Mouse (Mus musculus) midbrain, postnatal 0 days (tissue): ENCODE measurements at regions not wholly inside any gene's neighbourhood (a gene's known extent, or its start where the extent isn't known, plus 50 kb on each side); places are given as distances from the start of the nearest gene placed in this dataset.
A peak's percentile ranks its signal among the peaks of the same experiment; 100 is the strongest.

Experiments used
- ATAC-seq: fragments of 200-750 bp; cut with Nextera tagmentation; 2 replicates; pipeline ENCODE4 v1.8.0; 2017; ENCODE audit warnings: moderate number of reproducible peaks, mild to moderate bottlenecking, moderate TSS enrichment, moderate library complexity; ENCODE audit not compliant: low FRiP score
- DNase-seq: peaks from one replicate; pipeline ENCODE4 v3.0.0-alpha.2; 2015; ENCODE audit warnings: low spot score
- H3K27ac ChIP-seq: fragments of 300-500 bp; sonication (generic); 2 replicates; pipeline ENCODE4 v1.5.1; 2014; ENCODE audit warnings: low read depth, mild to moderate bottlenecking, low read length, mixed read lengths
- H3K27me3 ChIP-seq: fragments of 300-500 bp; sonication (generic); 2 replicates; pipeline ENCODE4 v1.6.1; 2014; ENCODE audit warnings: low read length, control low read depth, mixed read lengths; ENCODE audit not compliant: insufficient read depth
- H3K36me3 ChIP-seq: fragments of 300-500 bp; sonication (generic); 2 replicates; pipeline ENCODE4 v1.6.1; 2014; ENCODE audit warnings: low read length, control low read depth, mixed read lengths; ENCODE audit not compliant: insufficient read depth
- H3K4me1 ChIP-seq: fragments of 300-500 bp; sonication (generic); 2 replicates; pipeline ENCODE4 v1.6.1; 2014; ENCODE audit warnings: mild to moderate bottlenecking, control low read depth, antibody characterized with exemption, low read length, mixed read lengths; ENCODE audit not compliant: insufficient read depth
- H3K4me2 ChIP-seq: fragments of 300-500 bp; sonication (generic); 2 replicates; pipeline ENCODE4 v1.6.1; 2014; ENCODE audit warnings: low read depth, mild to moderate bottlenecking, low read length, mixed read lengths; ENCODE audit not compliant: poor library complexity, severe bottlenecking
- H3K4me3 ChIP-seq: fragments of 300-500 bp; sonication (generic); 2 replicates; pipeline ENCODE4 v1.5.1; 2014; ENCODE audit warnings: low read depth, mild to moderate bottlenecking, low read length, moderate library complexity
- H3K9ac ChIP-seq: fragments of 300-500 bp; sonication (generic); replicated peaks from 2 replicates; pipeline ENCODE4 v1.6.1; 2014; ENCODE audit warnings: mild to moderate bottlenecking, low read length, moderate library complexity, mixed read lengths; ENCODE audit not compliant: poor library complexity, severe bottlenecking
- H3K9me3 ChIP-seq: fragments of 300-500 bp; sonication (generic); 2 replicates; pipeline ENCODE4 v1.6.1; 2016; ENCODE audit warnings: low read length, control low read depth
- CTCF ChIP-seq: IDR thresholded peaks from 2 replicates; pipeline ENCODE4 v1.5.1; 2016; ENCODE audit warnings: antibody characterized with exemption, mild to moderate bottlenecking
- WGBS: fragments of 180-500 bp; shearing (Covaris S2); extraction: QIAGEN DNeasy Blood & Tissue Kit; methylation state at CpG from one replicate; pipeline ENCODE4 v1.1.7; 2014; 5-methylcytosine and 5-hydroxymethylcytosine counted together

- Histone ChIP-seq H3K27me3 (no peaks in the 10 kb centered on the region), H3K9me3 (no peaks in the 10 kb centered on the region), H3K36me3 (no peaks in the 10 kb centered on the region), H3K4me3 (no peak overlapping the region), H3K4me2 (no peak overlapping the region), H3K27ac (no peak overlapping the region), H3K9ac (no peak overlapping the region), H3K4me1 (no peaks in the 10 kb centered on the region)
- no peak for TF ChIP-seq CTCF
- no peak for ATAC-seq
- 56% methylated on average over 3 of the region's 3 CpGs for WGBS
- DNase-seq, result no peak
Measured at GRCm38 (mm10) chr17:79960688-79961087, 64.8 kb upstream of the Atl2 start.

- Histone ChIP-seq H3K9ac (no peak overlapping the region), H3K4me3 (no peak overlapping the region), H3K4me2 (no peak overlapping the region), H3K27ac (no peak overlapping the region), H3K4me1 (0 out of 2 replicates have a peak, but pooled peaks cover 4% of the 10 kb centered on the region), H3K27me3 (no peaks in the 10 kb centered on the region), H3K36me3 (no peaks in the 10 kb centered on the region), H3K9me3 (no peaks in the 10 kb centered on the region)
- WGBS, result 62% methylated on average over 1 of the region's 1 CpGs
- no peak for TF ChIP-seq CTCF
- ATAC-seq (no peak), DNase-seq (no peak)
Measured at GRCm38 (mm10) chr17:79955267-79955666, 59.3 kb upstream of the Atl2 start.

GRCm38 (mm10) chr17:79954624-79955244 lies 58.8 kb upstream of the Atl2 start:
- Histone ChIP-seq H3K4me2 (no peak overlapping the region), H3K27ac (no peak overlapping the region), H3K4me1 (0 out of 2 replicates have a peak, but pooled peaks cover 4% of the 10 kb centered on the region), H3K9me3 (no peaks in the 10 kb centered on the region), H3K27me3 (no peaks in the 10 kb centered on the region), H3K36me3 (no peaks in the 10 kb centered on the region), H3K4me3 (no peak overlapping the region), H3K9ac (no peak overlapping the region)
- DNase-seq, result no peak
- TF ChIP-seq CTCF, result no peak
- 68% methylated on average over 6 of the region's 6 CpGs for WGBS
- no peak for ATAC-seq

GRCm38 (mm10) chr17:79948591-79949475 lies 52.9 kb upstream of the Atl2 start:
- ATAC-seq (peak; percentile 34; the same call in 1 of the 2 replicates), DNase-seq (peak; percentile 87)
- Histone ChIP-seq H3K9me3 (no peaks in the 10 kb centered on the region), H3K27ac (peak overlapping the region; percentile 62), H3K4me3 (no peak overlapping the region), H3K36me3 (no peaks in the 10 kb centered on the region), H3K9ac (no peak overlapping the region), H3K27me3 (no peaks in the 10 kb centered on the region), H3K4me2 (no peak overlapping the region), H3K4me1 (peaks cover 4% of the 10 kb centered on the region; the same call in 1 of the 2 replicates)
- no peak for TF ChIP-seq CTCF
- WGBS, result 34% methylated on average over 11 of the region's 11 CpGs
